Mouse (Mus musculus) myocyte (in vitro differentiated cells): ENCODE results near the gene Peli3.

ENCODE experiments used
- CEBPB ChIP-seq: IDR thresholded peaks from 2 replicates; pipeline ENCODE4 v1.6.1; 2011; ENCODE audit warnings: mild to moderate bottlenecking, moderate library complexity; ENCODE audit not compliant: poor library complexity, insufficient read depth, severe bottlenecking
- E2F4 ChIP-seq: IDR thresholded peaks from one replicate; pipeline ENCODE4 v1.6.1; 2011; ENCODE audit warnings: mild to moderate bottlenecking, control low read depth, moderate library complexity; ENCODE audit not compliant: insufficient read depth
- MAX ChIP-seq: IDR thresholded peaks from one replicate; pipeline ENCODE4 v1.6.1; 2011; ENCODE audit warnings: low read depth, mild to moderate bottlenecking, control low read depth
- MYOG ChIP-seq, 3 experiments: IDR thresholded peaks; one replicate each; pipeline ENCODE4 v1.6.1; 2011; ENCODE audit warnings: control low read depth in 2 of 3, low read depth in 2 of 3, mild to moderate bottlenecking in 2 of 3; ENCODE audit not compliant: insufficient read length in 2 of 3, control insufficient read depth in 1 of 3, insufficient read depth in 1 of 3
- POLR2A ChIP-seq: IDR thresholded peaks from one replicate; pipeline ENCODE4 v1.6.1; 2011; ENCODE audit warnings: low read depth, mild to moderate bottlenecking, control low read depth, moderate library complexity; ENCODE audit not compliant: insufficient read length
- REST ChIP-seq: IDR thresholded peaks from one replicate; pipeline ENCODE4 v1.6.1; 2011; ENCODE audit warnings: mild to moderate bottlenecking, control low read depth, moderate library complexity; ENCODE audit not compliant: insufficient read depth, insufficient read length
- TCF12 ChIP-seq: IDR thresholded peaks from one replicate; pipeline ENCODE4 v1.6.1; 2011; ENCODE audit warnings: mild to moderate bottlenecking, control low read depth; ENCODE audit not compliant: poor library complexity, insufficient read depth, severe bottlenecking
- USF1 ChIP-seq: IDR thresholded peaks from one replicate; pipeline ENCODE4 v1.6.1; 2011; ENCODE audit warnings: low read depth, mild to moderate bottlenecking, control low read depth, moderate library complexity

- TF ChIP-seq TCF12 = no peak
- no peak for TF ChIP-seq POLR2A
- no peak for TF ChIP-seq USF1
- no peak for TF ChIP-seq MAX
- no peak for TF ChIP-seq MYOG (IDR thresholded peaks at IDR 0.05; ENCODE audit: control insufficient read depth in 1 of 3, insufficient read depth in 1 of 3, insufficient read length in 2 of 3, low read depth in 2 of 3)
- TF ChIP-seq REST = no peak
- no peak for TF ChIP-seq E2F4
- no peak for TF ChIP-seq CEBPB
Observed at GRCm38 (mm10) chr19:4899888-4900287, 43.0 kb downstream of the Peli3 start.
